In genomic region chr11:69415668-69416451, GRCm38 (mm10) we compare ENCODE assay signal across 8 mouse cellular contexts. TPM values are rescaled to one million over a fixed set of nuclear protein-coding genes. Genes with fewer than 3 reads are reported as not detected.
DNase-seq lines count a peak whose midpoint lies in the region; ATAC-seq and TF ChIP-seq lines count a peak whose summit lies in the region.

No protein-coding gene starts in this region.

- TF ChIP-seq EP300 in liver, embryonic 14.5 days (IDR thresholded peaks at IDR 0.05; ENCODE audit: low read depth) = no peak

- DNase-seq in layer of hippocampus, postnatal 25 days (ENCODE audit: extremely low spot score in 1 of 2, low spot score in 1 of 2) = peak; percentile 40 to 45
- DNase-seq in layer of hippocampus, adult 9-11 months = no peak
- DNase-seq in adrenal gland, postnatal 36 days = peak; percentile 59 to 71
- DNase-seq in intestine, embryonic 14.5 days (ENCODE audit: low spot score) = peak; percentile 79
- DNase-seq in liver, embryonic 14.5 days (ENCODE audit: low read depth in 3 of 3, low spot score in 3 of 3) = no peak

- H3K36me3 ChIP-seq in forebrain, embryonic 12.5 days (replicated peaks) = peaks cover 14% of the 10 kb centered on the region
- peaks cover 15% of the 10 kb centered on the region; the same call in 1 of the 2 replicates for H3K36me3 ChIP-seq in intestine, embryonic 14.5 days (ENCODE audit: control insufficient read depth, insufficient read depth, low read length)
- H3K36me3 ChIP-seq in liver, embryonic 14.5 days (replicated peaks; ENCODE audit: control insufficient read depth, insufficient read depth, low read depth) = no peaks in the 10 kb centered on the region
- H3K36me3 ChIP-seq in neural tube, embryonic 15.5 days = peaks cover 10% of the 10 kb centered on the region

- H3K4me3 ChIP-seq in forebrain, embryonic 12.5 days (replicated peaks) = peak overlapping the region; percentile 66
- peak overlapping the region; percentile 90 for H3K4me3 ChIP-seq in intestine, embryonic 14.5 days (ENCODE audit: low read depth, low read length)
- H3K4me3 ChIP-seq in liver, embryonic 14.5 days (ENCODE audit: insufficient read depth in 1 of 2, low read depth in 2 of 2, low read length in 2 of 2) = peak overlapping the region; percentile 47 to 63
- peak overlapping the region; percentile 65 for H3K4me3 ChIP-seq in neural tube, embryonic 15.5 days (replicated peaks)

- peak; percentile 15; the same call in 1 of the 2 replicates for ATAC-seq in forebrain, embryonic 12.5 days (ENCODE audit: low FRiP score)
- no peak for ATAC-seq in intestine, embryonic 14.5 days (replicated peaks; ENCODE audit: low FRiP score, low TSS enrichment, low read depth)
- no peak for ATAC-seq in liver, embryonic 14.5 days (ENCODE audit: insufficient read depth)
- peak; percentile 16; the same call in 1 of the 2 replicates for ATAC-seq in neural tube, embryonic 15.5 days (ENCODE audit: low FRiP score)
- ATAC-seq in megakaryocyte-erythroid progenitor cell, adult 5-6 weeks (replicated peaks; ENCODE audit: low FRiP score, low TSS enrichment, poor library complexity, severe bottlenecking) = no peak

- no peak for TF ChIP-seq CTCF in liver, embryonic 14.5 days (IDR thresholded peaks at IDR 0.05; ENCODE audit: low read depth)

- WGBS in forebrain, embryonic 12.5 days = 3% methylated on average over 10 of the region's 25 CpGs
- WGBS in intestine, embryonic 14.5 days = 0% methylated on average over 14 of the region's 25 CpGs
- 3% methylated on average over 18 of the region's 25 CpGs for WGBS in liver, embryonic 14.5 days (ENCODE audit: insufficient replicate concordance)
- 2% methylated on average over 11 of the region's 25 CpGs for WGBS in neural tube, embryonic 15.5 days

- H3K27me3 ChIP-seq in forebrain, embryonic 12.5 days = peaks cover 5% of the 10 kb centered on the region
- peaks cover 2% of the 10 kb centered on the region; the same call in 1 of the 2 replicates for H3K27me3 ChIP-seq in intestine, embryonic 14.5 days (replicated peaks; ENCODE audit: control insufficient read depth, insufficient read depth, low read length)
- peaks cover 19% of the 10 kb centered on the region for H3K27me3 ChIP-seq in liver, embryonic 14.5 days (ENCODE audit: control insufficient read depth, insufficient read depth, low read length)
- H3K27me3 ChIP-seq in neural tube, embryonic 15.5 days (replicated peaks) = peaks cover 5% of the 10 kb centered on the region; the same call in 1 of the 2 replicates

- H3K4me2 ChIP-seq in forebrain, embryonic 12.5 days = peak overlapping the region; percentile 95
- peak overlapping the region; percentile 94 for H3K4me2 ChIP-seq in intestine, embryonic 14.5 days (ENCODE audit: low read length)
- peak overlapping the region; percentile 80 for H3K4me2 ChIP-seq in liver, embryonic 14.5 days (ENCODE audit: low read depth)
- H3K4me2 ChIP-seq in neural tube, embryonic 15.5 days = peak overlapping the region; percentile 96

- peaks cover 77% of the 10 kb centered on the region for H3K4me1 ChIP-seq in forebrain, embryonic 12.5 days
- peaks cover 56% of the 10 kb centered on the region for H3K4me1 ChIP-seq in intestine, embryonic 14.5 days (replicated peaks; ENCODE audit: control insufficient read depth, insufficient read depth, low read length)
- H3K4me1 ChIP-seq in liver, embryonic 14.5 days (replicated peaks; ENCODE audit: control insufficient read depth in 2 of 2, insufficient read depth in 2 of 2, low read length in 1 of 2) = peaks cover 24 to 60% of the 10 kb centered on the region in 2 experiments
- H3K4me1 ChIP-seq in neural tube, embryonic 15.5 days = peaks cover 78% of the 10 kb centered on the region

- H3K9ac ChIP-seq in forebrain, embryonic 12.5 days = peak overlapping the region; percentile 98
- H3K9ac ChIP-seq in intestine, embryonic 14.5 days (ENCODE audit: low read length) = peak overlapping the region; percentile 90
- H3K9ac ChIP-seq in liver, embryonic 14.5 days (replicated peaks) = peak overlapping the region; percentile 53
- H3K9ac ChIP-seq in neural tube, embryonic 15.5 days (replicated peaks) = peak overlapping the region; percentile 91

- H3K9me3 ChIP-seq in forebrain, embryonic 12.5 days = no peaks in the 10 kb centered on the region
- no peaks in the 10 kb centered on the region for H3K9me3 ChIP-seq in intestine, embryonic 14.5 days (ENCODE audit: control insufficient read depth, low read length)
- no peaks in the 10 kb centered on the region for H3K9me3 ChIP-seq in liver, embryonic 14.5 days (ENCODE audit: control insufficient read depth, low read length)
- no peaks in the 10 kb centered on the region for H3K9me3 ChIP-seq in neural tube, embryonic 15.5 days (replicated peaks)

- peak overlapping the region; percentile 99 for H3K27ac ChIP-seq in forebrain, embryonic 12.5 days
- peak overlapping the region; percentile 86 for H3K27ac ChIP-seq in intestine, embryonic 14.5 days (ENCODE audit: low read depth)
- peak overlapping the region; percentile 24 for H3K27ac ChIP-seq in liver, embryonic 14.5 days
- peak overlapping the region; percentile 98 for H3K27ac ChIP-seq in neural tube, embryonic 15.5 days (replicated peaks)

RNA-seq across cellular contexts. Expression of gene Kdm6b, which starts 2.4 kb away (rescaled TPM):
- total RNA-seq in layer of hippocampus, postnatal 25 days (2021) = 10 to 100 TPM; 28.5 to 41.2 TPM
- total RNA-seq in adrenal gland, postnatal 36 days (2021) = 10 to 100 TPM; 31.8 to 48.0 TPM
- 50.8 and 53.3 TPM in 2 replicates for polyA plus RNA-seq in forebrain, embryonic 12.5 days (2016; fragmentation: Nextera tagmentation; extraction: Ambion mirVana)
- polyA plus RNA-seq in intestine, embryonic 14.5 days (2014; fragmentation: Nextera tagmentation; extraction: Ambion mirVana) = 29.1 and 29.6 TPM in 2 replicates
- 1.1 and 1.4 TPM in 2 replicates for polyA plus RNA-seq in liver, embryonic 14.5 days (2012; rRNA removed)
- polyA plus RNA-seq in liver, embryonic 14.5 days (2014; fragmentation: Nextera tagmentation; extraction: Ambion mirVana) = 2.9 TPM in 2 replicates
- 29.4 and 32.6 TPM in 2 replicates for polyA plus RNA-seq in neural tube, embryonic 15.5 days (2015; fragmentation: Nextera tagmentation; extraction: Ambion mirVana)
- total RNA-seq in megakaryocyte-erythroid progenitor cell, adult 5-6 weeks (2014; fragmentation: Nextera tagmentation) = 19.3 and 22.1 TPM in 2 replicates
- 1.6 and 2.7 TPM in 2 replicates for total RNA-seq in megakaryocyte-erythroid progenitor cell, adult 5-6 weeks (2017)

RNA-seq across cellular contexts. Expression of gene Tmem88, which starts 17.8 kb away (rescaled TPM):
- 1 to 10 TPM; 2.5 TPM for total RNA-seq in layer of hippocampus, postnatal 25 days (2021)
- total RNA-seq in adrenal gland, postnatal 36 days (2021) = 10 to 100 TPM; 13.4 to 17.8 TPM
- polyA plus RNA-seq in forebrain, embryonic 12.5 days (2016; fragmentation: Nextera tagmentation; extraction: Ambion mirVana) = 9.1 and 11.2 TPM in 2 replicates
- 34.8 and 38.4 TPM in 2 replicates for polyA plus RNA-seq in intestine, embryonic 14.5 days (2014; fragmentation: Nextera tagmentation; extraction: Ambion mirVana)
- 3.7 and 5.3 TPM in 2 replicates for polyA plus RNA-seq in liver, embryonic 14.5 days (2012; rRNA removed)
- polyA plus RNA-seq in liver, embryonic 14.5 days (2014; fragmentation: Nextera tagmentation; extraction: Ambion mirVana) = 4.6 TPM in 2 replicates
- polyA plus RNA-seq in neural tube, embryonic 15.5 days (2015; fragmentation: Nextera tagmentation; extraction: Ambion mirVana) = 6.2 and 9.1 TPM in 2 replicates
- total RNA-seq in megakaryocyte-erythroid progenitor cell, adult 5-6 weeks (2014; fragmentation: Nextera tagmentation) = 0.37 TPM in 1 of 2 replicates, not detected in the other
- total RNA-seq in megakaryocyte-erythroid progenitor cell, adult 5-6 weeks (2017) = not detected in 2 replicates

RNA-seq across cellular contexts. Expression of gene Cyb5d1, which starts 20.4 kb away (rescaled TPM):
- total RNA-seq in layer of hippocampus, postnatal 25 days (2021) = 10 to 100 TPM; 40.8 to 43.6 TPM
- 10 to 100 TPM; 49.0 to 50.9 TPM for total RNA-seq in adrenal gland, postnatal 36 days (2021)
- polyA plus RNA-seq in forebrain, embryonic 12.5 days (2016; fragmentation: Nextera tagmentation; extraction: Ambion mirVana) = 55.0 and 60.9 TPM in 2 replicates
- 23.3 and 23.8 TPM in 2 replicates for polyA plus RNA-seq in intestine, embryonic 14.5 days (2014; fragmentation: Nextera tagmentation; extraction: Ambion mirVana)
- polyA plus RNA-seq in liver, embryonic 14.5 days (2012; rRNA removed) = 4.8 and 8.3 TPM in 2 replicates
- polyA plus RNA-seq in liver, embryonic 14.5 days (2014; fragmentation: Nextera tagmentation; extraction: Ambion mirVana) = 6.2 and 7.3 TPM in 2 replicates
- 29.7 and 31.5 TPM in 2 replicates for polyA plus RNA-seq in neural tube, embryonic 15.5 days (2015; fragmentation: Nextera tagmentation; extraction: Ambion mirVana)
- 16.2 and 20.9 TPM in 2 replicates for total RNA-seq in megakaryocyte-erythroid progenitor cell, adult 5-6 weeks (2014; fragmentation: Nextera tagmentation)
- 36.7 and 41.7 TPM in 2 replicates for total RNA-seq in megakaryocyte-erythroid progenitor cell, adult 5-6 weeks (2017)

RNA-seq across cellular contexts. Expression of gene Naa38, which starts 20.6 kb away (rescaled TPM):
- 100 to 1,000 TPM; 100 to 116 TPM for total RNA-seq in layer of hippocampus, postnatal 25 days (2021)
- total RNA-seq in adrenal gland, postnatal 36 days (2021) = 100 to 1,000 TPM; 132 to 158 TPM
- polyA plus RNA-seq in forebrain, embryonic 12.5 days (2016; fragmentation: Nextera tagmentation; extraction: Ambion mirVana) = 91.7 and 103 TPM in 2 replicates
- polyA plus RNA-seq in intestine, embryonic 14.5 days (2014; fragmentation: Nextera tagmentation; extraction: Ambion mirVana) = 184 and 197 TPM in 2 replicates
- 70.9 and 76.9 TPM in 2 replicates for polyA plus RNA-seq in liver, embryonic 14.5 days (2012; rRNA removed)
- polyA plus RNA-seq in liver, embryonic 14.5 days (2014; fragmentation: Nextera tagmentation; extraction: Ambion mirVana) = 120 and 127 TPM in 2 replicates
- 130 and 132 TPM in 2 replicates for polyA plus RNA-seq in neural tube, embryonic 15.5 days (2015; fragmentation: Nextera tagmentation; extraction: Ambion mirVana)
- total RNA-seq in megakaryocyte-erythroid progenitor cell, adult 5-6 weeks (2014; fragmentation: Nextera tagmentation) = 161 and 169 TPM in 2 replicates
- total RNA-seq in megakaryocyte-erythroid progenitor cell, adult 5-6 weeks (2017) = 156 and 170 TPM in 2 replicates

RNA-seq across cellular contexts. Expression of gene Chd3, which starts 46.7 kb away (rescaled TPM):
- 100 to 1,000 TPM; 504 to 538 TPM for total RNA-seq in layer of hippocampus, postnatal 25 days (2021)
- 100 to 1,000 TPM in 1 of 2 experiments, 10 to 100 TPM in 1; 78.6 to 119 TPM for total RNA-seq in adrenal gland, postnatal 36 days (2021)
- polyA plus RNA-seq in forebrain, embryonic 12.5 days (2016; fragmentation: Nextera tagmentation; extraction: Ambion mirVana) = 94.3 and 98.3 TPM in 2 replicates
- polyA plus RNA-seq in intestine, embryonic 14.5 days (2014; fragmentation: Nextera tagmentation; extraction: Ambion mirVana) = 52.4 and 62.3 TPM in 2 replicates
- polyA plus RNA-seq in liver, embryonic 14.5 days (2012; rRNA removed) = 13.7 and 14.3 TPM in 2 replicates
- 1.9 and 2.4 TPM in 2 replicates for polyA plus RNA-seq in liver, embryonic 14.5 days (2014; fragmentation: Nextera tagmentation; extraction: Ambion mirVana)
- polyA plus RNA-seq in neural tube, embryonic 15.5 days (2015; fragmentation: Nextera tagmentation; extraction: Ambion mirVana) = 70.6 and 76.1 TPM in 2 replicates
- total RNA-seq in megakaryocyte-erythroid progenitor cell, adult 5-6 weeks (2014; fragmentation: Nextera tagmentation) = 45.7 and 57.3 TPM in 2 replicates
- total RNA-seq in megakaryocyte-erythroid progenitor cell, adult 5-6 weeks (2017) = 21.0 and 49.2 TPM in 2 replicates

Comparison
In these comparisons a context has a peak if more than half of its experiments do, and no peak if none do; other contexts are left out.
1. DNase-seq: peak in layer of hippocampus, postnatal 25 days (2 of 2), adrenal gland, postnatal 36 days (2 of 2) and intestine, embryonic 14.5 days (single experiment); none in layer of hippocampus, adult 9-11 months (single experiment) and liver, embryonic 14.5 days (0 of 3).
2. ATAC-seq: peak in forebrain, embryonic 12.5 days (single experiment) and neural tube, embryonic 15.5 days (single experiment); none in intestine, embryonic 14.5 days (single experiment), liver, embryonic 14.5 days (single experiment) and megakaryocyte-erythroid progenitor cell, adult 5-6 weeks (single experiment).
3. H3K27ac ChIP-seq: peak in every context shown above with its lines; median percentile 99 in forebrain, embryonic 12.5 days; 98 in neural tube, embryonic 15.5 days; 86 in intestine, embryonic 14.5 days; 24 in liver, embryonic 14.5 days.
4. Peak in every context shown above with its lines, with median percentiles within 50 percentile points of each other: H3K4me2 ChIP-seq, H3K4me3 ChIP-seq and H3K9ac ChIP-seq.